Mouse (Mus musculus) limb, embryonic 15.5 days (tissue): ENCODE measurements around the gene Dlgap1. TPM values are rescaled to one million over a fixed set of nuclear protein-coding genes. Genes with fewer than 3 reads are reported as not detected.
A peak's percentile ranks its signal among the peaks of the same experiment; 100 is the strongest.

Experiments
- ATAC-seq: fragments of 200-750 bp; cut with Nextera tagmentation; 2 replicates; pipeline ENCODE4 v1.8.0; 2017; ENCODE audit warnings: low read depth, moderate TSS enrichment; ENCODE audit not compliant: insufficient number of reproducible peaks, low FRiP score, low TSS enrichment
- H3K27ac ChIP-seq: fragments of 300-500 bp; sonication (generic); 2 replicates; pipeline ENCODE4 v1.5.1; 2015; ENCODE audit warnings: moderate library complexity, mild to moderate bottlenecking, inconsistent platforms
- H3K27me3 ChIP-seq: fragments of 300-500 bp; sonication (generic); 2 replicates; pipeline ENCODE4 v1.6.1; 2015; ENCODE audit warnings: inconsistent platforms
- H3K36me3 ChIP-seq: fragments of 300-500 bp; sonication (generic); 2 replicates; pipeline ENCODE4 v1.6.1; 2015; ENCODE audit warnings: inconsistent platforms
- H3K4me1 ChIP-seq: fragments of 300-500 bp; sonication (generic); 2 replicates; pipeline ENCODE4 v1.6.1; 2015; ENCODE audit warnings: inconsistent platforms
- H3K4me2 ChIP-seq: fragments of 300-500 bp; sonication (generic); 2 replicates; pipeline ENCODE4 v1.6.1; 2015; ENCODE audit warnings: mild to moderate bottlenecking, inconsistent platforms
- H3K4me3 ChIP-seq: fragments of 300-500 bp; sonication (generic); 2 replicates; pipeline ENCODE4 v1.5.1; 2015; ENCODE audit warnings: mild to moderate bottlenecking, inconsistent platforms
- H3K9ac ChIP-seq: fragments of 300-500 bp; sonication (generic); 2 replicates; pipeline ENCODE4 v1.6.1; 2015; ENCODE audit warnings: inconsistent platforms
- H3K9me3 ChIP-seq: fragments of 300-500 bp; sonication (generic); 2 replicates; pipeline ENCODE4 v1.6.1; 2016; ENCODE audit warnings: inconsistent platforms
- WGBS: fragments of 180-500 bp; shearing (Covaris S2); methylation state at CpG from one replicate; pipeline ENCODE4 v1.1.7; 2015; 5-methylcytosine and 5-hydroxymethylcytosine counted together
- polyA plus RNA-seq: library from polyadenylated mRNA; unstranded; fragments of >200 nt; fragmentation: Nextera tagmentation; extraction: Ambion mirVana; gene quantifications from 2 replicates; pipeline ENCODE4 v1.2.1, GENCODE M21; 2015

Dlgap1 gene
- polyA plus RNA-seq, 1 experiment from 2014 or later, result 3.1 TPM

DNA sequence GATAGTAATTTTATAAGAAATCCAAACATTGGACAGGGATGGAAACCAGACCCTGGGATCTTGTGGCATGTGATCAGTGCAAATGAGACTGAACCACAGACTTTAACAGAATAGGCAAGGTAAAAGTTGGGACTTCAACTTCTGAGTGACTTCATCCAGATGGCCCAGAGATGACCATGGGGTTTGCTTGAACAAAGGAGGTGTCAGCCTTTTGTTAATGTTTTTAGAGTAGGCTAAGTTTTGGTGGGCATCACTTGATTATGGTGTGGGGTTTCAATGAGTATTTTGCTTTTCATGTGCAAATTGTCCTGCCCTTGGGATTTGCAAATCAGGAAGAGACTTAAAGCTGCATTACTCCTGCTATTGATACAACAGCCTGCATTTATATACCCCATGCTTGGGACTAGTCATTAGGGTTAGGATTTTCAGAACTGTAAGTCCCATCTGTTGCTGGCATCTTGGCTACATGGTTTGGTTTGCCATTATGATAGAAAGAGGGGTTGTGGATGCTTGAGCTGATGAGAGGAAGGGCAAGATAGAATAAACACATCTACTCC, 695.7 kb downstream of the Dlgap1 start:
- H3K9me3 ChIP-seq, result no peaks in the 10 kb centered on the region
- no peak for ATAC-seq
- H3K4me1 ChIP-seq, result no peaks in the 10 kb centered on the region
- no peak overlapping the region for H3K4me2 ChIP-seq
- H3K4me3 ChIP-seq, result no peak overlapping the region
- no peak overlapping the region for H3K27ac ChIP-seq
- H3K27me3 ChIP-seq, result no peaks in the 10 kb centered on the region
- no peak overlapping the region for H3K9ac ChIP-seq
- H3K36me3 ChIP-seq, result no peaks in the 10 kb centered on the region

DNA sequence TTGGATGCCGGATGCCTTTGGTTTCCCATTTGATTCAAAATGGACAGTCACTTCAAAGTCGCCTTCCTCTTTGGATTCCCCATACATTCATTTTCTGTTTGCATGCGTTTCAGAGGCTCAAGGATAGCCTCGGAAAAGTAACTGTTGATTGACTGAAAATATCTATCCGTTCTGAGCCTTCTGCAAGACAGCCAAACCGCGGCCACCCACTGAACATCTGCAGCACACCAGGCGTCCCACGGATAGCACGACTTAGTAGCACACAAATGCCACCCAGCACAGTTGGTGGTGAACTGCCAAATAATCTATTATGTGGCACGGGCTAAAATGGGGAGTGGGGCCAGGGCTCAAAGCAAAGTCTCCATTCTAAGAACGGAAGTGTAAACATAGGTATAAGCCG, 705.1 kb downstream of the Dlgap1 start:
- Histone ChIP-seq H3K4me2 (no peak overlapping the region), H3K9ac (no peak overlapping the region), H3K27ac (no peak overlapping the region), H3K27me3 (no peaks in the 10 kb centered on the region), H3K4me3 (no peak overlapping the region), H3K4me1 (no peaks in the 10 kb centered on the region), H3K36me3 (no peaks in the 10 kb centered on the region), H3K9me3 (no peaks in the 10 kb centered on the region)
- ATAC-seq, result no peak
- 86% methylated on average over 13 of the region's 13 CpGs for WGBS

DNA sequence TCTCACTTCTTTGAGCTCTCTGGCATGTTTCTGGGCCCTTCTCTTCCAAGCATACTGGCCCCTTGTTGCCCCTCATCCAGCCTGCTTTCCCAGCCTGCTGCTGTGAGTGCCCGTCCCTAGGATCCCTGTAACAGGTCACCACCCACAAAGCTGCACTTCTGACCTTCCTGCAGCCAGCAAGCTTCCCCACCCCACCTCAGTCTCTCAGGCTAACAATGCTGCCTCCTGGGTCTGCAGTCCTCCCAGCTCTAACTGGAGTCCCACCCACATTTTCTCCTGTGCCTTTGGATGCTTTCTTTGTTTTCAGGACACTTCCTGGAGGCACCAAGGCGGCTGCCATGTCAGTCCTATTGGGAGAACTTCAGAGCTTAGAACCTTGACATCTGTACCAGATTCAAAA, 707.6 kb downstream of the Dlgap1 start:
- Histone ChIP-seq H3K9me3 (no peaks in the 10 kb centered on the region), H3K27ac (no peak overlapping the region), H3K4me1 (no peaks in the 10 kb centered on the region), H3K4me2 (no peak overlapping the region), H3K27me3 (no peaks in the 10 kb centered on the region), H3K9ac (no peak overlapping the region), H3K36me3 (no peaks in the 10 kb centered on the region), H3K4me3 (no peak overlapping the region)
- no peak for ATAC-seq
- WGBS, result 65% methylated on average over 2 of the region's 2 CpGs

DNA sequence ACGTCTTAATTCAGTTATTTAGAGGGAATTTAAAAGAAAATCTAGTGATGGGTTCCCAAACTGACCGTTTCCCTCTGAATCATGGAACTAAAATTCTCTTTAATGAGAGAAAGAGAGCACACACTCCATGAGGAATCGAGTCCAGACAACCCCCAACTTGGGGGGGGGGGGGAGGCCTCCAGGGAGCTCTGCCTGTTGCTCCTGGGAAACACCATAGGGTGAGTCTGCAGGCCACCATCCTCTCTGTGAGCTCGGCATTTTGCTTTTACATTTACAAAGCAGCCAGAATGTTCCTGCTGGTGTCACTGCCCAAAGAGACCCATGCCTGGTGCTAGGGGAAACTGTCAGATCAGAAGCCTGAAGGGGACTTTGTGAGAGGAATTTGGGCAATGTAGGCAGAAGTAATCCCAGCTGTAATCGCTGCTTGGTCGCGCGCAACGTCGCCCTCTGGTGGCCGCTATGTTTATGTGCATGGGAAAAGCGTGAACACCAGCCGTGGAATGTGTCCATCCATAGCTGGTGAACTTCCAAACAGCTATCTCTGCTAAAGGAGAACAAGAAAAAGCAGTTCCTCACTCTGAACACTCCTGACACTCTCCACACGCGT, 714.8 kb downstream of the Dlgap1 start:
- Histone ChIP-seq H3K27me3 (no peaks in the 10 kb centered on the region), H3K9me3 (no peaks in the 10 kb centered on the region), H3K4me3 (no peak overlapping the region), H3K4me1 (0 out of 2 replicates have a peak, but pooled peaks cover 8% of the 10 kb centered on the region), H3K9ac (no peak overlapping the region), H3K4me2 (no peak overlapping the region), H3K27ac (no peak overlapping the region), H3K36me3 (no peaks in the 10 kb centered on the region)
- no peak for ATAC-seq
- 9% methylated on average over 15 of the region's 15 CpGs for WGBS

DNA sequence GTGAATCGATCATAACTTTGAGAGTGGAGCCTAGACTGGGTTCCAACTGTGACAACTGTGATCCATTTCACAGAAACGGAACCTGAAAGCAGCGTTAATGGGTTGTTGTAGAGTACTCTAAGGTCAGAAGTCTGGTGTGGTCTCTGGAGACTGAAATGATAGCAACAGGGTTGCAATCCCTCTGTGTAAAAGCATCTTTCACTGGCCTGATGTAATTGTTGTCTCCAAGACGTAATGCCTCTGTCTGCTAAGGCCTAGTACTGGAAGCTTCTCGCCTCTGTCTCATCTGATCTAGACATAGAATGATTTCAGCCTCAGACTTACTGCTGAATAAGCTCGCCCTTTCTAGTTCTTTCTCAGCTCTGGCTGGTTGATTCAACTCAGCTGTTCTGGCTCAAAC, 721.3 kb downstream of the Dlgap1 start:
- ATAC-seq, result no peak
- no peaks in the 10 kb centered on the region for H3K9me3 ChIP-seq
- H3K4me3 ChIP-seq, result no peak overlapping the region
- 83% methylated on average over 6 of the region's 6 CpGs for WGBS
- H3K4me1 ChIP-seq, result no peaks in the 10 kb centered on the region
- no peak overlapping the region for H3K27ac ChIP-seq
- no peaks in the 10 kb centered on the region for H3K27me3 ChIP-seq
- H3K4me2 ChIP-seq, result no peak overlapping the region
- H3K9ac ChIP-seq, result no peak overlapping the region
- no peaks in the 10 kb centered on the region for H3K36me3 ChIP-seq

DNA sequence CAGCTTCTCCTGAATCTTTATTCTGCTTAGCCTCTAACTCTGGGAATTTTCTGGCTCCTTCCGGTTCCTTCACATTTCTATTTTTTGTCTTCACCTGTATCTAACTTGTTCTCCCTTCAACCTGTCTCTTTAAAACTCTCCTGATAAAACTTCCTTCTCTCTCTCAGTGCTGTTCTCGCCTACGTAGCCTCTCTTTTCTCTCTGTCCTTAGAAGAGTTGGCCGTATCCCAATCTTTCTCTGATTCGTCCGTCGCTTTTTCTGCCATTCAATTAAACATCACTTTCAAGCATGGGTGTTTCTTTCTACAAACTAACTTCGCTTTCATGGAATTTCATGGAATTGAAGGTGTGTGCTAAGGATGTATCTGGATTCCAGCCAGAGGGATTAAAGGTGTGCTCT, 721.7 kb downstream of the Dlgap1 start:
- no peaks in the 10 kb centered on the region for H3K27me3 ChIP-seq
- H3K4me1 ChIP-seq, result no peaks in the 10 kb centered on the region
- WGBS, result 80% methylated on average over 8 of the region's 8 CpGs
- no peak overlapping the region for H3K9ac ChIP-seq
- ATAC-seq, result no peak
- no peak overlapping the region for H3K4me2 ChIP-seq
- no peaks in the 10 kb centered on the region for H3K9me3 ChIP-seq
- H3K27ac ChIP-seq, result no peak overlapping the region
- H3K4me3 ChIP-seq, result no peak overlapping the region
- no peaks in the 10 kb centered on the region for H3K36me3 ChIP-seq

DNA sequence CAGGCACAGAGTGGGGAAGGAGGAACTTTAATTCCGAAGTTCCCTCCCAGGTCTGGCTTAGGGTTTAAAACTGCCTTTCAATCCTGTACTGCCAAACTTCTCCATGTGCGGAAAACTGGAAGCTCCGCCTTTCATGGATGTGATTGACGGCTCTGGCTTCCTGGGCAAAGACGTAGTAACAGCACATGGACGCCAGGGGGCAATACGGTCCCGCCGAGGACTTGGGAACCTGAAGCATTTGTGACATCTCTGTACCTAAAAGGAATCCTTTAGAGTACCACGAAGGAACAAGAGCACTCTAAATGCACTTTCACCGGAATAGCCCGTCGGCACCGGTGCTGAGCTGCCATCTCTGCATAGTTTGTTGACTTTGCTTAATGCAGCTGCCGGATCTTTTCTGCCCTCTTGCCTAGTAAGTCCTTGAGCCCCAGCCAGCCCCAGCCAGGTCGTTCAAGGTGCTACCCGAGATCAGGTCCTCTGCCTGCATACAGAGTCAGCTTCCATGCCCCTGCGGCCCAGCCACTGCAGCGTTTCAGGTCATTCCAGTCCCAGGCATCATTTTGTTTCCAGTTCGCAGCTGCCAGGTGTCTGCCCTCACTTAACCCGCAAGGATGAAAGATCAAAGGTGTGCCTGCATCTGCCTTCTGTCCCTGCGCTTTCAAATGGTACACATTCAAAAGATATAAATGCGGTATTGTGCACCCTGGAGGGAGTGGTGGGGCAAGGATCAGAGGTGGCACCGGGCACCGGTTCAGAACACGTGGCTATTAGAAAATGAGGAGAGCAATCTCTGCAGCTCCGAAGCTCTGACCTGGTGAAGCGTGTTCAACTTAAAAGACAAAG, 738.3 kb downstream of the Dlgap1 start:
- WGBS, result 3% methylated on average over 28 of the region's 28 CpGs
- Histone ChIP-seq H3K4me2 (peak overlapping the region; percentile 44), H3K4me3 (peak overlapping the region; percentile 18), H3K27me3 (no peaks in the 10 kb centered on the region), H3K9me3 (no peaks in the 10 kb centered on the region), H3K36me3 (no peaks in the 10 kb centered on the region), H3K27ac (no peak overlapping the region), H3K9ac (no peak overlapping the region), H3K4me1 (peaks cover 6% of the 10 kb centered on the region)
- ATAC-seq, result 0 out of 2 replicates have a peak, but pooled peaks have one; percentile 58

DNA sequence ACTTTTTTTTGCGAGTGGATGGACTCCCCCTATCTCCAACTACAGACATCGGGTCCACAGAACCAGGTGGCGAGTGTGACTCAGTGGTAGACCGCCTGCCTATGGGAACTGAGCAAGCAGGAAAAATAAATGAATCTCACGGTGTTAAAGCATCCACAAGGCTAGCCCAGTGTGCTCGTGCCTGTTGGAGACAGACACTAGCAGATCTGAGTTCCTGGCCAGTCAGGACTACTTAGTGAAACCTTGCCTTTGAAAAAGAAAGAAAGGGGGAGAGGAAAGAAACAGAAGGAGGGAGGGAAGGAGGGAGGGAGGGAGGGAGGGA, 738.9 kb downstream of the Dlgap1 start:
- Histone ChIP-seq H3K4me1 (peaks cover 6% of the 10 kb centered on the region), H3K4me2 (peak overlapping the region; percentile 44; the same call in 1 of the 2 replicates), H3K36me3 (no peaks in the 10 kb centered on the region), H3K4me3 (no peak overlapping the region; the same call in 1 of the 2 replicates), H3K27me3 (no peaks in the 10 kb centered on the region), H3K9ac (no peak overlapping the region), H3K27ac (no peak overlapping the region), H3K9me3 (no peaks in the 10 kb centered on the region)
- ATAC-seq, result no peak
- 42% methylated on average over 6 of the region's 6 CpGs for WGBS

DNA sequence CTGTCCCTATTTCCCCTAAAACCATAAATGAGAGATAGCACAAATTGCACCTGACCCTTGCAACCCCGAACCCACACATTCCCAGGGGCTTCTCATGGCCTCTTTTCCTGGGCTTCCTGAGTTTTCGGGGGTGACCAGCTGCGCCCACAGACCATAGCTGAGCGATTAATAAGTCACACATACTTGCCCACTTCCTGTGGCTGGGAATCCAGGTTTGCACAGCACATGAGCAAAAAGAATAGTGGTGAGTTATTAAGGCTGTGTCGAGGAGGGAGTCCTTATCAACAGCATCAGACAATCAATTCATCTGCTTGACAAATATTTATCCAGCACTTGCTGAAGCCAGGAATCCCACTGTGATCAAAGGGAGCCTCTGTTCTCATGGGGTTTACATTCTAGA, 740.7 kb downstream of the Dlgap1 start:
- Histone ChIP-seq H3K4me3 (no peak overlapping the region), H3K36me3 (no peaks in the 10 kb centered on the region), H3K27me3 (no peaks in the 10 kb centered on the region), H3K9me3 (no peaks in the 10 kb centered on the region), H3K4me2 (no peak overlapping the region), H3K9ac (no peak overlapping the region), H3K27ac (no peak overlapping the region), H3K4me1 (peaks cover 6% of the 10 kb centered on the region)
- 68% methylated on average over 5 of the region's 5 CpGs for WGBS
- ATAC-seq, result no peak

DNA sequence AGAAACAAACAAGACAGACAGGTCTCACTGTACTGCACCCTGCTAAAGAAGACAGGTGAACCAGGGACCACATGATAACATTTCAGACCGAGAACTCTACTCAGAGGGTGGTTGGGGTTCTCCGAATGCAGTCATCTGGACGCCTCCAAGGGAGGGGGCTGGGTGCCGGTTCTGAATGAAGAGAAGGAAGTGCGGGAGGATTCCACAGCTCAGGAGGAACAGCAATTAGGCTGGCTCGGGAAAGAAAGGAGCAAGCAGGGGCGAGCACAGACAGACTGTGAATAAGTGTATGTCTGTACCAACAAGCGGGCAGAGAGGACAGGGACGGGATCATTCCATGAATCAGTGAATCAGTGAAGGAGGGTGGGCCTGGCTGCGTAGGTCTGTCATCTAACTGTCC, 744.6 kb downstream of the Dlgap1 start:
- no peak overlapping the region for H3K27ac ChIP-seq
- H3K4me2 ChIP-seq, result no peak overlapping the region
- no peaks in the 10 kb centered on the region for H3K4me1 ChIP-seq
- H3K9me3 ChIP-seq, result no peaks in the 10 kb centered on the region
- no peaks in the 10 kb centered on the region for H3K36me3 ChIP-seq
- no peaks in the 10 kb centered on the region for H3K27me3 ChIP-seq
- H3K4me3 ChIP-seq, result no peak overlapping the region
- no peak overlapping the region for H3K9ac ChIP-seq
- no peak for ATAC-seq
- 54% methylated on average over 10 of the region's 10 CpGs for WGBS

DNA sequence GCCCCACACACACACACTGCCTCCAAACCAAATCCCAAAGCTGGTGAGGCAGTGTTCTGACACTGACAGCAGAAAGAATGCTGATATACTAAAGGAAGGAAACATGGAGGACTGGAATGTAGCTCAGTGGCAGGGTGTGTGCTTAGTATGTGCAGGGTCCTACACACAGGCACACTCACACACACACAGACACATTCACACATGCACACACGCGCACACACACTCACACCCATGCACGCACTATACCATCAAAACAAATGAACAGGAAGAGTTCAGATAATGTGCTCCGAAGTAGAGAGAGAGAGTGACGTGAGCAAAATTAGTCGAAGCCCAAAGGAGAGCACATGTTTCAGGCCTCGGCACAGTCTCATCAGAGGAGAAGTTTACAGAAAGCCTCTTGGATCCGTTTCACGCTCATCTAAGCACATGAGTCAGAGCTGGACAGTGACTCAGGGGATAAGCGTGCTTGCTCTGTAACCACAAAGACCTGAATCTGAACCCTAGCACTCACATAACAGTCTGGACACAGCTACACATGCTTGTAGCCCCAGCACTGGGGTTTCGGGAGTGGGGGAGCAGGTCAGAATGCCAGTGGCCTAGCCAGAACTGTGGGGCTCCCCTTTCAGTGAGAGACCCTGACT, 750.9 kb downstream of the Dlgap1 start:
- Histone ChIP-seq H3K36me3 (no peaks in the 10 kb centered on the region), H3K9ac (no peak overlapping the region), H3K4me2 (no peak overlapping the region), H3K4me3 (no peak overlapping the region), H3K27ac (no peak overlapping the region), H3K9me3 (no peaks in the 10 kb centered on the region), H3K27me3 (no peaks in the 10 kb centered on the region), H3K4me1 (peaks cover 5% of the 10 kb centered on the region; the same call in 1 of the 2 replicates)
- 75% methylated on average over 11 of the region's 11 CpGs for WGBS
- no peak for ATAC-seq

DNA sequence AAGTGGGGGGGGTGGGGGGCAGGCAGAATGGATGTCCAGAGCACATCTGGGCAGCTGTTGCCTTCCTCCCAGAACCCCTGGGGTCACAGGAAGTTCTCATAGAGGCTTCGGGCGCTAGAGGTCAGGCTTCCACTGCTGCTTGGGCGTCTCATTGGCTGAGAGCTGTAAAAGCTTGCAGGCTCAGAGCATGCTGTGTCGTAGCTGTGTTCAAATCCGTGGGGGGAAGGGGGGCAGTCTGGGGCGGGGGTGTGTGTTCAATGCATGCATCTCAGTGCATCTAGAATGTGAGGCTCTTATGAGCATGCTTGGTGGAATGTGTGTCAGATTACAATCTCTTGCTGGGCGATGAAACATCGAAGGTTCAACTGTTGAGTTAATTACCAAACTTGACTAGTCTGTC, 751.9 kb downstream of the Dlgap1 start:
- 8% methylated on average over 8 of the region's 8 CpGs for WGBS
- H3K4me3 ChIP-seq, result no peak overlapping the region
- no peak overlapping the region for H3K4me2 ChIP-seq
- no peaks in the 10 kb centered on the region for H3K27me3 ChIP-seq
- no peak overlapping the region for H3K9ac ChIP-seq
- no peaks in the 10 kb centered on the region for H3K9me3 ChIP-seq
- peaks cover 5% of the 10 kb centered on the region; the same call in 1 of the 2 replicates for H3K4me1 ChIP-seq
- ATAC-seq, result no peak
- H3K36me3 ChIP-seq, result no peaks in the 10 kb centered on the region
- H3K27ac ChIP-seq, result no peak overlapping the region
